Mouse (Mus musculus): Measurements from ENCODE around the gene Tchp. TPM values are rescaled to one million over a fixed set of nuclear protein-coding genes. Genes with fewer than 3 reads are reported as not detected.

Gene Tchp
- total RNA-seq, 2 experiments from 2014 or later = 7.1 to 8.5 TPM

Small RNA genes within 50 kb of the gene (microRNA-seq; reads per million reads assigned to microRNA genes)
- gene Mir7028 (ENCODE audit: borderline number of aligned reads in 2 of 2) = 0 reads per million in 2 experiments

Other genes starting within 250 kb of the Tchp start
- gene Fam222a, start 139.7 kb upstream of the Tchp start, total RNA-seq (2021) = 10 to 100 TPM; 62.7 to 76.0 TPM
- gene Trpv4, start 49.3 kb upstream of the Tchp start, total RNA-seq (2021) = 1 to 10 TPM; 3.0 to 4.6 TPM
- 10 to 100 TPM; 40.7 to 49.2 TPM for gene Gltp, start 16.8 kb upstream of the Tchp start, total RNA-seq (2021)
- 10 to 100 TPM; 72.6 to 82.7 TPM for gene Ankrd13a, start 66.9 kb downstream of the Tchp start, total RNA-seq (2021)
- 10 to 100 TPM; 33.8 to 36.8 TPM for gene Git2, start 67.8 kb downstream of the Tchp start, total RNA-seq (2021)
- gene 1500011B03Rik, start 115.7 kb downstream of the Tchp start, total RNA-seq (2021) = 10 to 100 TPM; 27.9 to 38.5 TPM
- gene 4930519G04Rik, start 145.9 kb downstream of the Tchp start, total RNA-seq (2021) = not detected
- not detected for gene Gm9936, start 150.9 kb downstream of the Tchp start, total RNA-seq (2021)
- gene Oasl2, start 189.2 kb downstream of the Tchp start, total RNA-seq (2021) = 10 to 100 TPM in 1 of 2 experiments, 1 to 10 TPM in 1; 9.9 to 10.4 TPM
- gene Oasl1, start 215.5 kb downstream of the Tchp start, total RNA-seq (2021) = 1 to 10 TPM in 1 of 2 experiments, under 1 TPM in 1; 0.74 to 1.2 TPM
- 10 to 100 TPM; 36.7 to 39.0 TPM for gene 2210016L21Rik, start 234.4 kb downstream of the Tchp start, total RNA-seq (2021)